Mouse (Mus musculus): Measurements from ENCODE around the gene Lmna.

DNA sequence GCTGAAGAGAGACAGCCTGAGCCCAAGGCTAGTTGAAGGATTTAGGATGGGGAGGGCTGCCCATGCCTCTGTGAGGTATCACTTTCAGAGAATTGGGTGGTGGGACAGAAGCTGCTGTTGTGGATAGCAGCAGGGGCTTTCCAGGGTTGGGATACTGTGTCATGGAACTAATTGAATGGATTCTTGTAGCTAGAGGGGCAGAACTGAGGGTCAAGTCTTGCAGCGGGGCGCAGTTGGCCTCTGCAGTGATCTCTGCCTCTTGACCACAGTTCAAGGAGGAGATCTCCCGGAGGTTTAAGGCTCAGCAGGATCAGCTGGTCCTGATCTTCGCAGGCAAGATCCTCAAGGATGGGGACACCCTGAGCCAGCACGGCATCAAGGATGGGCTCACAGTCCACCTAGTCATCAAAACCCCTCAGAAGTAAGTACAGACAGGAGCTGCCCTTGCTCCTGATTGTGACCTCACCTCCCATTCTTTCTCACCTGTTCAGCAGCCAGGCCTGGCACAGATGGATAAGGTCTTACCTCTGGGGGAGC, 45.4 kb upstream of the Lmna start:
- TF ChIP-seq CTCF (IDR thresholded peaks at IDR 0.05; ENCODE audit: low read depth, low read length) (no peak), POLR2A (IDR thresholded peaks at IDR 0.05; ENCODE audit: insufficient read depth, low read length) (no peak), EP300 (IDR thresholded peaks at IDR 0.05; ENCODE audit: insufficient read depth, low read depth, low read length) (no peak)
